Mouse (Mus musculus) C2C12 (cell line): ENCODE data around the gene Cdipt.

Source experiments
- CEBPB ChIP-seq: IDR thresholded peaks from one replicate; pipeline ENCODE4 v1.6.1; 2011; ENCODE audit warnings: low read depth, mild to moderate bottlenecking, control low read depth, moderate library complexity
- CTCF ChIP-seq: IDR thresholded peaks from one replicate; pipeline ENCODE4 v1.5.1; 2011; ENCODE audit not compliant: control insufficient read depth, insufficient read depth, insufficient read length
- FOSL1 ChIP-seq: IDR thresholded peaks from one replicate; pipeline ENCODE4 v1.8.0; 2011; ENCODE audit warnings: mild to moderate bottlenecking, low read length; ENCODE audit not compliant: poor library complexity, insufficient read depth, severe bottlenecking
- MAX ChIP-seq: IDR thresholded peaks from one replicate; pipeline ENCODE4 v1.6.1; 2011; ENCODE audit warnings: mild to moderate bottlenecking, control low read depth
- MYOD1 ChIP-seq: IDR thresholded peaks from one replicate; pipeline ENCODE4 v1.6.1; 2011; ENCODE audit warnings: low read depth; ENCODE audit not compliant: control insufficient read depth, insufficient read length
- MYOG ChIP-seq: IDR thresholded peaks from one replicate; pipeline ENCODE4 v1.6.1; 2011; ENCODE audit not compliant: control insufficient read depth, insufficient read length; ENCODE audit errors: extremely low read depth
- USF1 ChIP-seq: IDR thresholded peaks from one replicate; pipeline ENCODE4 v1.6.1; 2011; ENCODE audit warnings: low read depth, mild to moderate bottlenecking, control low read depth, moderate library complexity

DNA sequence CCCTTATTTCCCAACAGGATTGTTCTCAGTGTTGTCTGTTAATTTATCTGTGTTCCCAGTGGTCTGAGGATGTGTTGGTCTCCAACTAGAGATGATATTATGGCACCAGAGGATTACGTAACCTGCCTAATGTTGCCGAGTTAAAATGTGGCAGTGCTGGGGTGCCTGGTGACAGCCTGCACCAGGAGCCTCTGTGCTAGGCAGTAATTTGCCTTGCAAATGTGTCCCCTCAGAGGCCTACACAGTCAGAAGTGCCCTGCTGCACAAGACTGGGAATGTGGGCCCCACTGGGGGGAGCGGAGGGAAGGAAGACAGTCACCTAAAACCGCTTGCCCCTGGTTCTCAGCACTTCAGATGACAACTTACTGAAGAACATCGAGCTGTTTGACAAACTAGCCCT lies 33.9 kb upstream of the Cdipt start:
- TF ChIP-seq CTCF (no peak), FOSL1 (no peak), MYOD1 (no peak), MAX (no peak), MYOG (no peak), CEBPB (no peak), USF1 (no peak)
